In the genomic region with DNA sequence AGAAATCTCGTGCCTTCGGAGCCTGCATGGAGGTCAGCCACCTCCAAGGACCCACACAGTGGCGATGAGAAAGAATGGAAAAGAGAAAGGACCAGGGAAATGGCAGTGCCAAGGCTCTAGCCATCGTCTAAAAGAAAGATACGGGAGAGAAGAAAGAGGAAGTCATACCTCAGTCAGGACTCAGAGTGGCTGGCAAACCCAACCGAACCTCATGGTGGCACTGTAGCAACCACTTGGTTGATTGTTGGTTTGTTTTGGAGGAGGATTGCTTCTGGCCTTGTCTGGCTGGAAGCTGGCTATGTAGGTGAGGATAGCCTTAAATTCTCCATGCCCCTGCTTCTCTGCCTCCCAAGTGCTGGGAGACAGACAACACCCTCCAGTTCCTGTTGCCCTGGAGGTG, we compare ENCODE assay signal across 8 mouse cellular contexts. TPM values are rescaled to one million over a fixed set of nuclear protein-coding genes. Genes with fewer than 3 reads are reported as not detected.
DNase-seq lines count a peak whose midpoint lies in the region; ATAC-seq lines count a peak whose summit lies in the region.

No protein-coding gene starts in this region.

- no peaks in the 10 kb centered on the region for H3K36me3 ChIP-seq in kidney, embryonic 14.5 days (ENCODE audit: control insufficient read depth, insufficient read depth, low read length)
- no peaks in the 10 kb centered on the region for H3K36me3 ChIP-seq in kidney, embryonic 16.5 days (ENCODE audit: insufficient read depth, low read length)
- no peaks in the 10 kb centered on the region for H3K36me3 ChIP-seq in liver, embryonic 13.5 days

- no peaks in the 10 kb centered on the region for H3K27me3 ChIP-seq in kidney, embryonic 14.5 days (ENCODE audit: control insufficient read depth, insufficient read depth, low read length)
- no peaks in the 10 kb centered on the region for H3K27me3 ChIP-seq in kidney, embryonic 16.5 days (ENCODE audit: insufficient read depth, low read length)
- H3K27me3 ChIP-seq in liver, embryonic 13.5 days: peaks cover 12% of the 10 kb centered on the region

- ATAC-seq in CD4-positive, CD25-positive, alpha-beta regulatory T cell, adult 4 months: no peak
- ATAC-seq in kidney, embryonic 14.5 days (ENCODE audit: low FRiP score, low TSS enrichment): no peak
- ATAC-seq in kidney, embryonic 16.5 days (ENCODE audit: low FRiP score, low TSS enrichment): no peak
- ATAC-seq in liver, embryonic 13.5 days (ENCODE audit: low read depth): no peak

- WGBS in kidney, embryonic 14.5 days: 61% methylated on average over 6 of the region's 6 CpGs
- 49% methylated on average over 6 of the region's 6 CpGs for WGBS in kidney, embryonic 16.5 days
- 28% methylated on average over 6 of the region's 6 CpGs for WGBS in liver, embryonic 13.5 days (ENCODE audit: insufficient replicate concordance)

- no peak overlapping the region for H3K4me3 ChIP-seq in kidney, embryonic 14.5 days (ENCODE audit: low read length)
- no peak overlapping the region for H3K4me3 ChIP-seq in kidney, embryonic 16.5 days (ENCODE audit: low read length)
- H3K4me3 ChIP-seq in liver, embryonic 13.5 days (replicated peaks): no peak overlapping the region

- DNase-seq in CD4-positive, CD25-positive, alpha-beta regulatory T cell, adult 2 months (ENCODE audit: low read depth, low spot score): peak; percentile 40
- DNase-seq in NIH3T3 (ENCODE audit: low read depth): peak; percentile 50
- DNase-seq in liver, embryonic 13.5 days: no peak
- DNase-seq in testis, postnatal 10 days (ENCODE audit: low spot score): no peak
- no peak for DNase-seq in layer of hippocampus, postnatal 14 days (ENCODE audit: low spot score in 2 of 2)

- H3K9ac ChIP-seq in kidney, embryonic 14.5 days (ENCODE audit: low read depth, low read length): 0 out of 2 replicates have a peak overlapping the region, but pooled peaks have one; percentile 5
- H3K9ac ChIP-seq in kidney, embryonic 16.5 days (replicated peaks; ENCODE audit: low read length): no peak overlapping the region
- peak overlapping the region; percentile 42; the same call in 1 of the 2 replicates for H3K9ac ChIP-seq in liver, embryonic 13.5 days

- H3K27ac ChIP-seq in kidney, embryonic 14.5 days (ENCODE audit: low read depth, low read length): no peak overlapping the region
- no peak overlapping the region for H3K27ac ChIP-seq in kidney, embryonic 16.5 days (ENCODE audit: low read length)
- H3K27ac ChIP-seq in liver, embryonic 13.5 days: peak overlapping the region; percentile 100

- H3K9me3 ChIP-seq in kidney, embryonic 14.5 days (ENCODE audit: control insufficient read depth, low read length): no peaks in the 10 kb centered on the region
- peaks cover 2% of the 10 kb centered on the region; the same call in 1 of the 2 replicates for H3K9me3 ChIP-seq in kidney, embryonic 16.5 days (ENCODE audit: low read length)
- H3K9me3 ChIP-seq in liver, embryonic 13.5 days (replicated peaks): no peaks in the 10 kb centered on the region

- peaks cover 26% of the 10 kb centered on the region for H3K4me1 ChIP-seq in kidney, embryonic 14.5 days (ENCODE audit: control insufficient read depth, insufficient read depth, low read length)
- H3K4me1 ChIP-seq in kidney, embryonic 16.5 days (ENCODE audit: insufficient read depth, low read length): peaks cover 33% of the 10 kb centered on the region
- peaks cover 63% of the 10 kb centered on the region for H3K4me1 ChIP-seq in liver, embryonic 13.5 days (replicated peaks)

- H3K4me2 ChIP-seq in kidney, embryonic 14.5 days (replicated peaks; ENCODE audit: low read depth, low read length): no peak overlapping the region
- no peak overlapping the region for H3K4me2 ChIP-seq in kidney, embryonic 16.5 days (replicated peaks; ENCODE audit: low read depth, low read length)
- peak overlapping the region; percentile 7; the same call in 1 of the 2 replicates for H3K4me2 ChIP-seq in liver, embryonic 13.5 days

RNA-seq across cellular contexts. Expression of a gene that starts 34.3 kb away (rescaled TPM):
- under 1 TPM in 1 of 2 experiments, not detected in 1; 0.62 TPM for polyA plus RNA-seq in CD4-positive, CD25-positive, alpha-beta regulatory T cell, adult 4 months (2017; shearing (Covaris generic))
- polyA plus RNA-seq in kidney, embryonic 14.5 days (2014; fragmentation: Nextera tagmentation; extraction: Ambion mirVana): 3.8 and 4.2 TPM in 2 replicates
- polyA plus RNA-seq in kidney, embryonic 16.5 days (2015; fragmentation: Nextera tagmentation; extraction: Ambion mirVana): 5.1 and 5.2 TPM in 2 replicates
- 0.10 and 0.17 TPM in 2 replicates for polyA plus RNA-seq in liver, embryonic 13.5 days (2015; fragmentation: Nextera tagmentation; extraction: Ambion mirVana)
- total RNA-seq in layer of hippocampus, postnatal 14 days (2021): 1 to 10 TPM; 2.9 to 3.8 TPM

RNA-seq across cellular contexts. Expression of a gene that starts 38.4 kb away (rescaled TPM):
- polyA plus RNA-seq in CD4-positive, CD25-positive, alpha-beta regulatory T cell, adult 4 months (2017; shearing (Covaris generic)): 10 to 100 TPM; 30.5 to 44.9 TPM
- polyA plus RNA-seq in kidney, embryonic 14.5 days (2014; fragmentation: Nextera tagmentation; extraction: Ambion mirVana): 95.6 and 101 TPM in 2 replicates
- 92.9 and 94.9 TPM in 2 replicates for polyA plus RNA-seq in kidney, embryonic 16.5 days (2015; fragmentation: Nextera tagmentation; extraction: Ambion mirVana)
- 35.5 and 36.3 TPM in 2 replicates for polyA plus RNA-seq in liver, embryonic 13.5 days (2015; fragmentation: Nextera tagmentation; extraction: Ambion mirVana)
- total RNA-seq in layer of hippocampus, postnatal 14 days (2021): 10 to 100 TPM; 38.9 to 41.9 TPM

Comparison
In these comparisons a context has a peak if more than half of its experiments do, and no peak if none do; other contexts are left out.
1. DNase-seq: peak in CD4-positive, CD25-positive, alpha-beta regulatory T cell, adult 2 months (single experiment) and NIH3T3 (single experiment); none in liver, embryonic 13.5 days (single experiment), testis, postnatal 10 days (single experiment) and layer of hippocampus, postnatal 14 days (0 of 2).